ENCODE assay signal across 8 mouse cellular contexts in the genomic region with DNA sequence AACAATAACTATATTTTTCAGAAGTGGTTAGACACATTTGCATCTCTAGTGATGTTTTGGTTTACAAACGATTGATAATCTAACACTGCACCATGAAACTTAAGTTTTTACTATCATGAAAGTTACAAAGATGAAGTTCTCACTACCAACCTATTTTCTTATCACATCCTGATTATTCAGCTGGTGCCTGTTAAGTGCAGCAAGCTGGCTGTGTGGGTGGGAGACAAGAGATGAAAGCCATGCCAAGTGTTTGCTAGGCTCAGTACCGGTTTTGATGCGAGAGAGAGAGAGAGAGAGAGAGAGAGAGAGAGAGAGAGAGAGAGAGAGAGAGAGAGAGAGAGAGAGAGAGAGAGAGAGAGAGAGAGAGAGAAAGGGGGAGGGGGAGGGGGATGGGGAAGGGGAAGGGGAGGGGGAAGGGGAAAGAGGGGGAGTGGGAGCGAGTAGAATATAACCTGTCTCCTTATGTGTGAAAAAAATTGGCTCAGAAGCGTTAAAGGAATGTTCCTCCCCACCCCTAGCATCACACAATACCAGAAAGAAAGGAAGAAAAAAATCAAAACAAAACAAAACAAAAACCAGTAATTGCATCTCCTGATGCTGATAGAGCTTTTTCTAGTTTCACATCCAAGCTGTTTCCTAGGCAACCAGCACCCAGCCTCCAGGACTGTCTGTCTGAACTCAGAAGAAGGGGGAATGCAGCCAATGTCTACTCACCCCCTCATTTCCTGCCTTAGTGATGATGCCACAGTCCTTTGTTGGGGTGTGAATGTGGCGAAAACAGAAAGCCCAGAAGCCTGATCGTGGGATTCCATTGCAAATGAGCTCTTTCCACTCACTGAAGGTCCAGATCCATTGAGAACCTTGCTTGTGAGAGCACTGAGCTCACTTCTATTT. TPM values are rescaled to one million over a fixed set of nuclear protein-coding genes. Genes with fewer than 3 reads are reported as not detected.
DNase-seq lines count a peak whose midpoint lies in the region; ATAC-seq and TF ChIP-seq lines count a peak whose summit lies in the region.

No protein-coding gene starts in this region.

- no peak for DNase-seq in kidney, postnatal 0 days (ENCODE audit: low spot score)
- no peak for DNase-seq in kidney, postnatal 36 days
- peak; percentile 26 for DNase-seq in embryonic facial prominence, embryonic 11.5 days (ENCODE audit: low spot score)
- DNase-seq in heart, postnatal 4 days: peak; percentile 38
- peak; percentile 75 to 80 for DNase-seq in left cerebral cortex, postnatal 36 days (ENCODE audit: low spot score in 2 of 2)
- peak; percentile 92 for DNase-seq in right cerebral cortex, adult 18-20 months
- no peak for DNase-seq in spleen, adult 12 weeks (ENCODE audit: low spot score)
- no peak for DNase-seq in kidney, adult 18-20 months

- intact Hi-C loops in left cerebral cortex, postnatal 36 days (cut with DNase I): loop anchor here (1.0 kb wide), 1 partner anchor 39 kb away; no protein-coding TSS in a partner anchor

- 38% methylated on average over 5 of the region's 7 CpGs for WGBS in kidney, postnatal 0 days
- 45% methylated on average over 7 of the region's 7 CpGs for WGBS in embryonic facial prominence, embryonic 11.5 days

- no peaks in the 10 kb centered on the region for H3K36me3 ChIP-seq in kidney, postnatal 0 days (ENCODE audit: insufficient read depth, low read length)
- H3K36me3 ChIP-seq in embryonic facial prominence, embryonic 11.5 days (replicated peaks; ENCODE audit: control insufficient read depth, insufficient read depth, low read depth, low read length): no peaks in the 10 kb centered on the region

- H3K9me3 ChIP-seq in kidney, postnatal 0 days (replicated peaks; ENCODE audit: low read length): no peaks in the 10 kb centered on the region
- no peaks in the 10 kb centered on the region for H3K9me3 ChIP-seq in embryonic facial prominence, embryonic 11.5 days (replicated peaks; ENCODE audit: control insufficient read depth, low read length)

- H3K27ac ChIP-seq in kidney, postnatal 0 days: 0 out of 2 replicates have a peak overlapping the region, but pooled peaks have one; percentile 31
- H3K27ac ChIP-seq in embryonic facial prominence, embryonic 11.5 days (replicated peaks; ENCODE audit: low read depth, low read length): no peak overlapping the region

- no peak overlapping the region for H3K4me3 ChIP-seq in kidney, postnatal 0 days (replicated peaks; ENCODE audit: low read depth, low read length)
- H3K4me3 ChIP-seq in embryonic facial prominence, embryonic 11.5 days (ENCODE audit: low read depth, low read length): no peak overlapping the region

- ATAC-seq in kidney, postnatal 0 days (replicated peaks; ENCODE audit: low FRiP score, low read depth): no peak
- ATAC-seq in embryonic facial prominence, embryonic 11.5 days (replicated peaks; ENCODE audit: insufficient number of reproducible peaks, low FRiP score, low TSS enrichment, low read depth): 0 out of 2 replicates have a peak, but pooled peaks have one; percentile 70

- H3K4me1 ChIP-seq in kidney, postnatal 0 days (replicated peaks; ENCODE audit: insufficient read depth, low read length): peaks cover 4% of the 10 kb centered on the region; the same call in 1 of the 2 replicates
- H3K4me1 ChIP-seq in embryonic facial prominence, embryonic 11.5 days (ENCODE audit: control insufficient read depth, insufficient read depth, low read length): no peaks in the 10 kb centered on the region

- no peaks in the 10 kb centered on the region for H3K27me3 ChIP-seq in kidney, postnatal 0 days (ENCODE audit: insufficient read depth, low read length)
- H3K27me3 ChIP-seq in embryonic facial prominence, embryonic 11.5 days (ENCODE audit: control insufficient read depth, insufficient read depth, low read length): no peaks in the 10 kb centered on the region

- no peak overlapping the region for H3K9ac ChIP-seq in kidney, postnatal 0 days (ENCODE audit: low read depth, low read length)
- no peak overlapping the region for H3K9ac ChIP-seq in embryonic facial prominence, embryonic 11.5 days (replicated peaks; ENCODE audit: low read length)

- no peak for TF ChIP-seq CTCF in kidney, postnatal 0 days (IDR thresholded peaks at IDR 0.05; ENCODE audit: low read depth)

- no peak overlapping the region for H3K4me2 ChIP-seq in kidney, postnatal 0 days (ENCODE audit: low read length)
- H3K4me2 ChIP-seq in embryonic facial prominence, embryonic 11.5 days (ENCODE audit: low read depth, low read length): no peak overlapping the region

RNA-seq across cellular contexts. Expression of a gene that starts 18.0 kb away (rescaled TPM):
- polyA plus RNA-seq in kidney, postnatal 0 days (2015; fragmentation: Nextera tagmentation; extraction: Ambion mirVana): 169 and 170 TPM in 2 replicates
- 115 and 146 TPM in 2 replicates for polyA plus RNA-seq in embryonic facial prominence, embryonic 11.5 days (2014; fragmentation: Nextera tagmentation; extraction: Ambion mirVana)
- 100 to 1,000 TPM; 168 to 177 TPM for total RNA-seq in heart, postnatal 4 days (2021)
- 100 to 1,000 TPM; 839 to 952 TPM for total RNA-seq in left cerebral cortex, postnatal 36 days (2021)

RNA-seq across cellular contexts. Expression of a gene that starts 34.5 kb away (rescaled TPM):
- polyA plus RNA-seq in kidney, postnatal 0 days (2015; fragmentation: Nextera tagmentation; extraction: Ambion mirVana): 24.8 and 28.0 TPM in 2 replicates
- polyA plus RNA-seq in embryonic facial prominence, embryonic 11.5 days (2014; fragmentation: Nextera tagmentation; extraction: Ambion mirVana): 77.6 and 88.3 TPM in 2 replicates
- 100 to 1,000 TPM; 100 to 106 TPM for total RNA-seq in heart, postnatal 4 days (2021)
- total RNA-seq in left cerebral cortex, postnatal 36 days (2021): 100 to 1,000 TPM; 174 to 183 TPM

RNA-seq across cellular contexts. Expression of a gene that starts 58.4 kb away (rescaled TPM):
- polyA plus RNA-seq in kidney, postnatal 0 days (2015; fragmentation: Nextera tagmentation; extraction: Ambion mirVana): 168 and 174 TPM in 2 replicates
- polyA plus RNA-seq in embryonic facial prominence, embryonic 11.5 days (2014; fragmentation: Nextera tagmentation; extraction: Ambion mirVana): 36.9 and 42.8 TPM in 2 replicates
- 10 to 100 TPM; 28.5 to 29.2 TPM for total RNA-seq in heart, postnatal 4 days (2021)
- 10 to 100 TPM; 39.7 to 40.5 TPM for total RNA-seq in left cerebral cortex, postnatal 36 days (2021)

Comparison
In these comparisons a context has a peak if more than half of its experiments do, and no peak if none do; other contexts are left out.
1. DNase-seq: peak in embryonic facial prominence, embryonic 11.5 days (single experiment), heart, postnatal 4 days (single experiment), left cerebral cortex, postnatal 36 days (2 of 2) and right cerebral cortex, adult 18-20 months (single experiment); none in kidney, postnatal 0 days (single experiment), kidney, postnatal 36 days (0 of 2), spleen, adult 12 weeks (single experiment) and kidney, adult 18-20 months (single experiment).
2. RNA of a gene that starts 18.0 kb away (total RNA-seq): 839 to 952 TPM in left cerebral cortex, postnatal 36 days; 168 to 177 TPM in heart, postnatal 4 days; every median in the first group is over 4 times any median in the second.